Mouse (Mus musculus) testis, postnatal 10 days (tissue): ENCODE data around the gene Icam2.
"Not testable (repeated sequence)": the region's sequence is repeated elsewhere in the genome, so short reads cannot be mapped to it uniquely, and the experiment has no call there.

ENCODE experiments used
- DNase-seq: peaks from one replicate; pipeline ENCODE4 v3.0.0; 2021; ENCODE audit warnings: low spot score

The Icam2 gene

DNA sequence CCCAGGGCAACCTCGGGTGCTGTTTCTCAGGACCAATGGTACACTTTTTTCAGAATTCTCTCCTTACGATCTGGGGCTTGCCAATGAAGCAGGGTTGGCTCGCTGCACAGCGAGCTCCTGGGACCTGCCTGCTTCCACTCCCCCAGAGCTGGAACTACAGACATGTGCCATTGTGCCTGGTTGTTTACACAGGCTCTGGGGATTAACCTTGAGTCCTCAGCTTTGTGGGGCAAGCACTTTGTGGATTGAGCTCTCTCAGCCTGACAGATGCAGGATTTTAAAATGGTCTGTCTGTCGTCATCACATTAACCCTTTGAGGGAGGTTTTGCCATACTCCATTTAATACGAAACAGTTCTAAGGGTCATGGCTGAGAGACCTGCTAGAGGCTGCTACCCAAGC is 43.0 kb downstream of the Icam2 start:
- no peak for DNase-seq

DNA sequence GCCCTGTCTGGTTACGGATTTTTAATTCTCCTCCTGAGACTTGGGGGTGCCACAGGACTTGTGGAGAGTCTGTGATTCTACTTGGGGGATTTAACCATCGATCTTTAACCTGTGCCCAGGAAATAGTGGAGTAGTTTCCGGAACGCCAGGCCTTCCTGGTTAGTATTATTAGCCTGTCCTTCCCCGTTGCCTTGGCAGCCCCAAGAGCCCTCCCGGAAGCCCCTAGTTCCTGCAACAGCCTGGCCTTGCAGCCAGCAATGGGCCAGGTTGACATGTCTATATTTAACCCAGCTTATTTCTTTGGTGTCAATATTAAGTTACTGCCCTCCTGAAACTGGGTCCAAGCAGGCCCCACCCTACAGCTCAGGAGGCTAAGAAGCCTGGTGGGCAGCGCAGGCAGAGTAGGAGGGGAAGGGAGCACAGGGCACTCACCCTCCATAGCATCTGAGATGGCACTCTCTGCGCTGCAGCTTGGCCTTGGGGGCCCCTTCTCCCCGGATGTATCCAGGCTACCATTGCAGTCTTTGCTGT is 46.8 kb downstream of the Icam2 start:
- no peak for DNase-seq

DNA sequence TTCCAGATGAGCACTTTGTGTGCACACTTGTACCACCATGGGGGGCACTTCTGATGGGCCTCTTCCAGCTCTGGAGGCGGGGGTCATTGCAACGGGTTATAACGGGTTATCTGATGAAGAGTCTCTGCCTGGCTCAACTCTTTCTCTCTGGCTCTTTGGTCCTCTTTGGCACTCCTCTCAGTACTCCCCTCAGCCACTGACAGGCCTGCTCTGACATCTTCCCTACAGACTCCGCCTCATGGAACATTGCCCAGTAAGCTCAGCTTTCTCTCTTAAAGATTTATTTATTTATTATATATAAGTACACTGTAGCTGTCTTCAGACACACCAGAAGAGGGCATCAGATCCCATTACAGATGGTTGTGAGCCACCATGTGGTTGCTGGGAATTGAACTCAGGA is 48.6 kb downstream of the Icam2 start:
- DNase-seq: not testable (repeated sequence)

DNA sequence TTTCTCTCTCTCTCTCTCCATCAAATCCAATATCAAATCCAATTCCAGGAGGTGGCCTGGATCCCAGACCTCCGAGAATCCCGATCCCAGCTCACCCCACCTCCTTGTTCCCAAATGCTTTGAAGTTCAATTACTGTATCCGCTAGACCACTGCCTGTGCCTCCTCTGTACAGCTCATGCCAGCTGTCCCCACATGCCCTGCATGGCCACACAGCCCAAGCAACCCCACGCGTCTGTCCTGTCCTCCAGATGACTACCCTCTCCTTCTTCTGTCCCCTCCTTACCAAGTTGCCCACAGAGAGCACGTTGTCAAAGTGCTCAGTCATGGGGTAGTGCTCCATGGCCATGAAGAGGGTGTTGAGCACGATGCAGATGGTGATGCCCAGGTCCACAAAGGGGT is 49.0 kb downstream of the Icam2 start:
- no peak for DNase-seq

DNA sequence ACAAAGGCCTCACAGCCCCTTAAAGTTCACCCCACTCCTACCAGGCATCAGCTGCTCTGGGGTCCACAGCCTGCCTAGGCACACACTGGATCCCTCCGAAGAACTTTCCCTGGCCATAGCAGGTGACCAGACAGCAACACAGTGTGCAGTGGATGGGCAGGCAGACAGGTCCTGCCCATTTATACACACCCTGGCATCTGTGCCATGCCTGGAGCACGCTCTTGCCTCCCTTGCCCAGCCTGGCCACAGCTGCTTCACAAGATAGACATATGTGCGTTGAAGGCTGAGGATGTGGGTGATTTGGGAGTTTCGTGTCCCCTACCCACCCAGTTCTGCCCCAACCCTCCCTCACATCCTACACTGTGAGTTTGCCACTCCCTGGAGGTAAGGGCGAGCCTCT is 49.8 kb downstream of the Icam2 start:
- DNase-seq: no peak

DNA sequence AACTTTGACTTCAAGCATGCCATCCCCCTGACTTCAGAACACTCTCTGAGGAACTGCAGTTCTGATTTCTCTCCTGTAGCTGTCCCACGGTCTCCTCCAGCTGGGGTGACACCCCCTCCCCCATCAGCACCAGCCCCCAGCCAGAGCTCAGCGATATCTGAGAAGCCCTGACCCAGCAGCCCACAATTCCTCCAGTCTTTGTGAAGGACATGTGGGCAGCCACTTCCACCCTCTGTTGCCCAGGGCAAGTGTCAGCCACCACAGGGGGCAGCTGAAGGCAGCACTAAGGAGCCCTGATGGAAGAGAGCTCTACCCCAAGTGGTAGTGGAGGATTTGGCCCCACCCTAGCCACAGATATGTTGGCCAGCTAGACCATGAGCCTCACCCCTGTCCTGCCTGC is 53.8 kb downstream of the Icam2 start:
- no peak for DNase-seq

DNA sequence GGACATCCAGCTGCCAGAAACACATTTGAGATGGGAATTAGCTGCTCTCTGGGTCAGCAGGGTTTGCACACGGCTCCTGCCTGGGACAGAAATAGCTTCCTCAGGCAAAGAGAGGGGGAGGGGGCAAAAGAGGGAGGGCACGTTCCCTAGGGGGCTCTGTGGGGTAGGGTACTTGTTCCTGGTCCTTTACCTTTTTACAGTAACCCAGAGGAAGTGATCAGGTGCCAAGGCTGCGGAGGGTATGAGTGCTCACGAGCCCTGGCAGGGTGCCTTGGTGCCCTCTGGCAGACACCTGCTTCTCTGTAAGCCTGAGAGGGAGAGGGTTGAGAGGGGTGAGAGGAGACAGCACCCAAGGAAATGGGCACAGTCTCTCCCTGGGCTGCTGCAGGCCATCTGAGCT is 55.4 kb downstream of the Icam2 start:
- DNase-seq: no peak

DNA sequence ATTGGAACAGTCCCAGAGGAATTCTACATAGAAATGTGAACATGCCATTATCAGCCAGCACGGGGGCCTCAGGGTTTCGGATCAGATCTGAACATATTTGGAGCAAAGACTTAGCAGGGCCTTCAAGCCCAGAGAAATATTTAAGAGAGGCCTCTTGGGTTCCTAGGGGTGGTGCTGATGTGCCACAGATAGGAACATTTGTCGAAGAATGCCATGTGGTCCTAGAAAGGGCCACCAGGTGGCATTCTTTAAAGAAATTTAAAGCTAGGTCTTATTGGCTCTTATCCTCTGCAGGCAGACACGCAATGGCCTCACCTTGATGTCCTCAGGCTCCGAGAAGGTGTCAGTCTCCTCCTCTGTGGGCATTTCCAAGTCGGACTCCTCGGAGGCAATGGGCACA is 58.2 kb downstream of the Icam2 start:
- DNase-seq: no peak

DNA sequence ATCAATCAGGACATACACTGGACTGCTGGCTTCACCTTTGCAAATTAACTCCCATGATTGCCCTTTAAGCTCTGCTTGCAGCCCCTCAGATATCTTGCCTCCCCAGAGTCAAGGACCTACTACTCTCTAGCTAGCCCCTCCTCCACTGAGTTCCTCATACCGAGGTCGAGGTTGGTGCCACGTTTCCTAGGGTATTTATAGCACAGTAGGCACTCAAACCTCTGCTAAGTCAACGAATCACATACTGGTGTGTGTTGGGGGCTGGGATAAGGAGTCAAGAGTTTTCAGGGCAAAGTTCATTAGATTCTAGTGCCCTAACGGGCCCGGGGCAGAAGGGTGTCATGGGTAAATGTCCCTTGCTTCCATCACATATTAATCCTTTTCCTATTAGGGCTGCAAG is 58.7 kb downstream of the Icam2 start:
- no peak for DNase-seq

DNA sequence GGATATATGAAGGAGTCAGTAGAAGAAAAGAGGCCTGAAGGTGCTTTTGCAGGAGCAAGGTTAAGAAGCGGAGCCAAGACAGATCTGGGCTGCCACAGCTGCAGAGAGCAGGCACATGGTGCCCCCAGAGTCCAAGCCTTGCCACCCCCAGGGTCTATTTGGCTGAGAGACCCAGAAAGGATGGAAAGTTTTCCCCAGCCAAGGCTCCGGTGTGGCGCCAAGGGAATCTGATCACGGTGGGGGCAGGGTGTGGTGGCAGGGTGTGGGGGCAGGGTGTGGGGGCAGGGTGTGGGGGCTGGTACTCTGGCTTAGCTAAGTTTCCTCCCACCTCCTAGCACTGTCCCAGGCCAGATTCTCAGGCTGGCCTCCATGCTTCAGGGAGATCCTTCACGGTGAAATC is 59.4 kb downstream of the Icam2 start:
- DNase-seq: no peak
